Mouse (Mus musculus) C2C12 (cell line): ENCODE data around the gene Ldb3.

Experiments
- CTCF ChIP-seq: IDR thresholded peaks from one replicate; pipeline ENCODE4 v1.5.1; 2011; ENCODE audit not compliant: control insufficient read depth, insufficient read depth, insufficient read length
- MAX ChIP-seq: IDR thresholded peaks from one replicate; pipeline ENCODE4 v1.6.1; 2011; ENCODE audit warnings: mild to moderate bottlenecking, control low read depth
- MYOG ChIP-seq: IDR thresholded peaks from one replicate; pipeline ENCODE4 v1.6.1; 2011; ENCODE audit not compliant: control insufficient read depth, insufficient read length; ENCODE audit errors: extremely low read depth
- USF1 ChIP-seq: IDR thresholded peaks from one replicate; pipeline ENCODE4 v1.6.1; 2011; ENCODE audit warnings: low read depth, mild to moderate bottlenecking, control low read depth, moderate library complexity

DNA sequence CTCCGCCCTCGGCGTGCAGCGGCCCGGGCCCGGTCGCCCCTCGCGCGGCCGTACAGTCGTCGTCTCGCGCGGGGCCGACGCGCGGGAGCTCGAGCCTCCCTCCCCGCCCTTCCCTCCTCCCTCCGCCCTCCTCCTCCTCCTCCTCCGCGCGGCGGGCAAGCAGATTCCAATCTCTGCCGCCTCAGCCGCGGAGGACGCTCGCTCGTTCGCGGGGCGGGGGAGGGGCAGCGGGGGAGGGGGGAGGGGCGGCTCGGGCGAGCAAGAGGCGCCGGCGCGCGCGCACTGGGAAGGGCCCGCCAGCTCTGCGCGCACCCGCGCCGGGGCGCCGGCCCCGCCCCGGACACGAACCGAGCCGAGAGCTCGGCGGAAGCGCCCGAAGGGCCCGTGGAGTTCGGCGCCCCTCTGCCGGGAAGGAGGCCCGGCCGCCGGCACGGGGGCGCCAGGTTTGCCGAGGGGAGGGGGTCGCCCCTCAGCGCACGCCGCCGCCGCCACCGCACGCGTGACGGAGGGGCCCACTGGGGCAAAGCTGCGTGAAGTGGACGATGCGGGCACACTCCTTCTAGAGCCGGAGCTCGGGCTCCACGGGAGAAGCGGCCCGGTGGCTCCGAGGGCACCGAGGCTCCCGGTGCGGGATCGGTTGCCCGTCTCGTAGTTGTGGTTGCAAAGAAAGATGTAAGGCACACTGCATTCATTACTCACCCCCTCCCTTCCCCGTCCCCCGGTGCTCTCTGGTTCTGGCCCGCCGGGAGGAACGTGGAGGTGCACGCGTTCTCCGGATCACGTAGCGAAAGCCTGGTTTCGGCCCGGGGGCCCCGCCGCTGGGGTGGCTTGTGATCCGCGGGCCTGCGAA, 85.8 kb downstream of the Ldb3 start:
- TF ChIP-seq CTCF: no peak
- TF ChIP-seq USF1: no peak
- TF ChIP-seq MAX: no peak
- TF ChIP-seq MYOG: no peak
